Mouse (Mus musculus): ENCODE measurements around the gene 3110040M04Rik.
A peak's percentile ranks its signal among the peaks of the same experiment; 100 is the strongest.

3110040M04Rik gene

GRCm38 (mm10) chr1:151236141-151236930 is 32.4 kb downstream of the 3110040M04Rik start:
- DNase-seq = peak in 1 of 2 experiments; percentile 26

- DNase-seq = no peak
These were observed 33.9 kb downstream of the 3110040M04Rik start for GRCm38 (mm10) chr1:151237780-151238179.

- no peak for DNase-seq
These were observed 39.4 kb downstream of the 3110040M04Rik start for GRCm38 (mm10) chr1:151243332-151243731.

- no peak for DNase-seq
These were observed 40.1 kb downstream of the 3110040M04Rik start for GRCm38 (mm10) chr1:151244013-151244412.

- no peak for DNase-seq
These were observed 40.8 kb downstream of the 3110040M04Rik start for GRCm38 (mm10) chr1:151244761-151245160.

- no peak for DNase-seq
These were observed 41.2 kb downstream of the 3110040M04Rik start for GRCm38 (mm10) chr1:151245165-151245564.

GRCm38 (mm10) chr1:151245846-151246245 is 41.9 kb downstream of the 3110040M04Rik start:
- DNase-seq = peak; percentile 33 to 53

GRCm38 (mm10) chr1:151250109-151250508 is 46.2 kb downstream of the 3110040M04Rik start:
- no peak for DNase-seq

GRCm38 (mm10) chr1:151250529-151251193 is 46.7 kb downstream of the 3110040M04Rik start:
- DNase-seq = peak; percentile 35 to 49

- DNase-seq = no peak
These were observed 47.5 kb downstream of the 3110040M04Rik start for GRCm38 (mm10) chr1:151251194-151252010.

All from kidney, postnatal 36 days (tissue).